Mouse (Mus musculus) thymus, adult 2 months (tissue): ENCODE measurements around the gene Slc44a3. TPM values are rescaled to one million over a fixed set of nuclear protein-coding genes. Genes with fewer than 3 reads are reported as not detected.

Source experiments
- DNase-seq: peaks from one replicate; pipeline ENCODE4 v3.0.0; 2021
- H3K27ac ChIP-seq: fragments of 200-500 bp; 2 replicates; pipeline ENCODE4 v1.5.1; 2012; ENCODE audit warnings: low read length, control low read depth; ENCODE audit not compliant: control insufficient read depth, insufficient read depth
- H3K27me3 ChIP-seq: fragments of 200-500 bp; 2 replicates; pipeline ENCODE4 v1.6.1; 2012; ENCODE audit warnings: mild to moderate bottlenecking, low read length, moderate library complexity, mixed read lengths; ENCODE audit not compliant: control insufficient read depth, insufficient read depth
- H3K36me3 ChIP-seq: fragments of 200-500 bp; 2 replicates; pipeline ENCODE4 v1.6.1; 2012; ENCODE audit warnings: mild to moderate bottlenecking, low read length, moderate library complexity; ENCODE audit not compliant: control insufficient read depth, insufficient read depth
- H3K4me1 ChIP-seq: fragments of 200-500 bp; replicated peaks from 2 replicates; pipeline ENCODE4 v1.6.1; 2012; ENCODE audit warnings: low read length; ENCODE audit not compliant: control insufficient read depth, insufficient read depth
- H3K4me3 ChIP-seq: fragments of 200-500 bp; 2 replicates; pipeline ENCODE4 v1.5.1; 2012; ENCODE audit warnings: mild to moderate bottlenecking, low read length, control low read depth, moderate library complexity; ENCODE audit not compliant: control insufficient read depth, insufficient read depth
- CTCF ChIP-seq: fragments of 200-500 bp; IDR thresholded peaks from 2 replicates; pipeline ENCODE4 v1.5.1; 2012; ENCODE audit warnings: mild to moderate bottlenecking, control low read depth, low read length, moderate library complexity, borderline replicate concordance; ENCODE audit not compliant: control insufficient read depth, poor library complexity, insufficient read depth; ENCODE audit errors: extremely low read depth
- POLR2A ChIP-seq: fragments of 200-500 bp; IDR thresholded peaks from 2 replicates; pipeline ENCODE4 v1.6.1; 2012; ENCODE audit warnings: mild to moderate bottlenecking, low read length, control low read depth, moderate library complexity; ENCODE audit not compliant: control insufficient read depth, poor library complexity, insufficient read depth; ENCODE audit errors: extremely low read depth
- WGBS: fragments of 180-500 bp; shearing (Covaris S2); methylation state at CpG from one replicate; pipeline ENCODE4 v1.1.7; 2018; 5-methylcytosine and 5-hydroxymethylcytosine counted together
- polyA plus RNA-seq: library from polyadenylated mRNA; depleted of rRNA; stranded (reverse); fragments of >200 nt; gene quantifications from 2 replicates; pipeline ENCODE4 v1.2.3, GENCODE M21; 2012; rRNA removed

Gene Slc44a3
- 0.69 and 0.82 TPM in 2 replicates for polyA plus RNA-seq

DNA sequence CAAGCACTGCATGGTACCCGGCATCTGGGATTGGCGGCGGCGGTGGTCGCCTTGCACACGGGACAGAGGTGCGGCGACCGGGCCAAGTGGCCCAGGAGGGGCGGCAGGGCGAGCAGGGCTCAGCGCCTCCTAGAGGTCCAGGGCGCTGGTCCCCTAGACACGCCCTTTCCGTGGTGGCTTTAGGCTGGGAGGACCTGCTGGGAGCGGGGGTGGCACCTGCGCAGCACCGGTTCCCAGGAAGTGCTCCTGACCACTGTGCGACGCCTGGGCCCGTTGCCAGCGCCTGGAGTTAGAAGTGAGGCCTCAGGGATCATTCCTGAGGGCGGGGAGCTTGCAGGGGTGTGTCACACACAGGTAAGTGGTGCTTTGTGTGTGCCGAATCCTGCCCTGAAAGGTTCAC is at the start of gene Slc44a3:
TSS of gene Slc44a3 (minus strand) at position 229 of the 400 bp plus-strand sequence.
- Histone ChIP-seq H3K4me1 (0 out of 2 replicates have a peak, but pooled peaks cover 8% of the 10 kb centered on the region), H3K4me3 (peak within 1 kb of the TSS; percentile 5; the same call in 1 of the 2 replicates), H3K27me3 (no peaks in the 10 kb centered on the region), H3K36me3 (no peaks in the 10 kb centered on the region), H3K27ac (no peak within 1 kb of the TSS)
- 17% methylated on average over 24 of the region's 24 CpGs for WGBS
- DNase-seq, result peak; percentile 10
- TF ChIP-seq POLR2A (no peak), CTCF (no peak)

DNA sequence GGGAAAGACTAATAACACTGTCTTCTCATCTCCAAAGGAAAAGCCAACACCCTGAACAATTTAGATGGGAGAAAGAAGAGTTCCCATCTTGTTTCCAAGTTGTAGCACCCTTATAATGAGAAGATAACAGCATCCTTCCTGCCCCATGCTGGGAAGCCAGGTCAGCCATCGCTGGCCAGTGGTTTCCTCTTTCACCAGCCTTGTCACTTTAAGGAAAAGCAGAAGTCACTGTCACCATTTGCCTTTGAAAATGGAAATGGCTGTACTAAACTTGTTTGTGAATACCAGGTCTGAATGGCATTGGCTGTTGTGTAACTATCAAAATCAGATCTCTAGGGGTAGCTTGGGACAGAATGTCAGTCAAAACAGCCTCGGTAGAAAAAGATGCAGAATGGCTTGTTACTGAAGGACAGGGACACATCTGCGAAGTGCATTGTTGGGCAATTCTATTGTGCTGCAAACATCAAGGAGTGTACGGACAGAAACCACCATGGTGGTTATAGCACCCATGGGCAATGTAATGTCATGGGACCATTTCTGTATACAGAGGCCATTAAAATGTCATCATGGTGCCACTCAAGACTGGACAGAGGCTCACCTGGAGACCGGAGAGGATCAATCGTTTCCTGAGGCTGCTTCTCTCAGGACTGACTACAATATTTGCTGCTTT is 47.8 kb upstream of the Slc44a3 start:
- Histone ChIP-seq H3K4me1 (no peaks in the 10 kb centered on the region), H3K4me3 (no peak overlapping the region), H3K27ac (no peak overlapping the region), H3K36me3 (no peaks in the 10 kb centered on the region), H3K27me3 (no peaks in the 10 kb centered on the region)
- WGBS, result 76% methylated on average over 6 of the region's 6 CpGs
- DNase-seq, result no peak
- TF ChIP-seq POLR2A (no peak), CTCF (no peak)

GRCm38 (mm10) chr3:121579402-121579801 is 47.2 kb upstream of the Slc44a3 start:
- Histone ChIP-seq H3K4me1 (no peaks in the 10 kb centered on the region), H3K4me3 (no peak overlapping the region), H3K36me3 (no peaks in the 10 kb centered on the region), H3K27ac (no peak overlapping the region), H3K27me3 (no peaks in the 10 kb centered on the region)
- no peak for DNase-seq
- 51% methylated on average over 5 of the region's 5 CpGs for WGBS
- no peak for TF ChIP-seq CTCF
- TF ChIP-seq POLR2A, result no peak

DNA sequence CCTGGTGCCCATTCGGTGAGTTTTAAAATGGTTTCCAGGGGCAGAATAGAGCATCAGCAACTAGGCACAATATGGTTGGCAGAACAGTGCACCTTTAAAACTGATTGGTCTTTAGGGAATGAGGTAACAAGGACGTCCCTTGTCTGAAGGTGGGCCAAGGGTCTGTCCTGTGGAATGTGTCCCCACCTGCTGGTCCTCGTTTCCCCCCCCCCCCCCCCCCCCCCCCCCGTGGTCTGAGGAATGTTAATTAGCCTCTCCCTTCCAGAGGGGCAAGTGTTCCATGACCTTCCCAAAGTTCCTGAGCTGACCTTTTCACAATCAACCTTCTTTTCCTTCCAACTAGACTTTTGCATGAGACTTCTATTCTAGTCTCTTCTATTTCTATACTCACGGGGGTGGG is 46.5 kb upstream of the Slc44a3 start:
- Histone ChIP-seq H3K4me1 (no peaks in the 10 kb centered on the region), H3K36me3 (no peaks in the 10 kb centered on the region), H3K27me3 (no peaks in the 10 kb centered on the region), H3K4me3 (no peak overlapping the region), H3K27ac (no peak overlapping the region)
- WGBS, result 81% methylated on average over 3 of the region's 5 CpGs
- no peak for DNase-seq
- no peak for TF ChIP-seq CTCF
- no peak for TF ChIP-seq POLR2A

DNA sequence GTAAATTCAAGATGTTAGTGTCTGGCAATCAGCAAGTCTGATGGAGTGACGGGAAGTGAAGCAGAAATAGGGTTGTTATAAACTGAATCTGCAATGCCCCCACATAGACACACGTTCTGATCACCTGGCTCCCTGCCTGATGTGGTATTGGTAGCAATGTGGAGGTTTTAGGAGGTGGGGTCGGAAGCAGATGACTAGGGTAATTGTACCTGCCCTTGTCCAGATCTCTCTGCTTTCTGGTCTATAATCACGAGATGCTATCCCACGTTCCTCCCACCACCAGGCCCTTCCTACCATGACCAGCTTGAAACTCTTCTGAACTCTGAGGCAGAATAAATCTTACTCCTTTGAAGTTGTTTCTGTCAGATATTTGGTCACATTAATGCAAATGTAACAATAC is 45.4 kb upstream of the Slc44a3 start:
- H3K36me3 ChIP-seq, result no peaks in the 10 kb centered on the region
- TF ChIP-seq CTCF (no peak), POLR2A (no peak)
- H3K27ac ChIP-seq, result no peak overlapping the region
- H3K4me3 ChIP-seq, result no peak overlapping the region
- no peaks in the 10 kb centered on the region for H3K4me1 ChIP-seq
- 87% methylated on average over 5 of the region's 5 CpGs for WGBS
- no peaks in the 10 kb centered on the region for H3K27me3 ChIP-seq
- no peak for DNase-seq

GRCm38 (mm10) chr3:121577032-121577591 is 44.9 kb upstream of the Slc44a3 start:
- no peak overlapping the region for H3K4me3 ChIP-seq
- no peak overlapping the region for H3K27ac ChIP-seq
- no peaks in the 10 kb centered on the region for H3K4me1 ChIP-seq
- WGBS, result 38% methylated on average over 10 of the region's 10 CpGs
- no peaks in the 10 kb centered on the region for H3K27me3 ChIP-seq
- no peaks in the 10 kb centered on the region for H3K36me3 ChIP-seq
- TF ChIP-seq CTCF (no peak), POLR2A (no peak)
- no peak for DNase-seq
